Mouse (Mus musculus) kidney, postnatal 0 days (tissue): ENCODE measurements at regions not wholly inside any gene's neighbourhood (a gene's known extent, or its start where the extent isn't known, plus 50 kb on each side); places are given as distances from the start of the nearest gene placed in this dataset.

ENCODE experiments used
- ATAC-seq: fragments of 200-750 bp; cut with Nextera tagmentation; replicated peaks from 2 replicates; pipeline ENCODE4 v1.8.0; 2017; ENCODE audit warnings: low read depth, moderate number of reproducible peaks, moderate TSS enrichment, moderate library complexity; ENCODE audit not compliant: low FRiP score
- DNase-seq: peaks from one replicate; pipeline ENCODE4 v3.0.0-alpha.2; 2016; ENCODE audit warnings: low spot score
- H3K27ac ChIP-seq: fragments of 300-500 bp; sonication (generic); 2 replicates; pipeline ENCODE4 v1.5.1; 2014; ENCODE audit warnings: mild to moderate bottlenecking
- H3K27me3 ChIP-seq: fragments of 300-500 bp; sonication (generic); 2 replicates; pipeline ENCODE4 v1.6.1; 2014; ENCODE audit warnings: low read length, mixed read lengths; ENCODE audit not compliant: insufficient read depth
- H3K36me3 ChIP-seq: fragments of 300-500 bp; sonication (generic); 2 replicates; pipeline ENCODE4 v1.6.1; 2014; ENCODE audit warnings: low read length, mixed read lengths; ENCODE audit not compliant: insufficient read depth
- H3K4me1 ChIP-seq: fragments of 300-500 bp; sonication (generic); replicated peaks from 2 replicates; pipeline ENCODE4 v1.6.1; 2014; ENCODE audit warnings: antibody characterized with exemption, low read length, mixed read lengths; ENCODE audit not compliant: insufficient read depth
- H3K4me2 ChIP-seq: fragments of 300-500 bp; sonication (generic); 2 replicates; pipeline ENCODE4 v1.6.1; 2014; ENCODE audit warnings: mild to moderate bottlenecking, low read length, moderate library complexity, mixed read lengths
- H3K4me3 ChIP-seq: fragments of 300-500 bp; sonication (generic); replicated peaks from 2 replicates; pipeline ENCODE4 v1.5.1; 2014; ENCODE audit warnings: low read depth, low read length
- H3K9ac ChIP-seq: fragments of 300-500 bp; sonication (generic); 2 replicates; pipeline ENCODE4 v1.6.1; 2014; ENCODE audit warnings: low read depth, low read length
- H3K9me3 ChIP-seq: fragments of 300-500 bp; sonication (generic); replicated peaks from 2 replicates; pipeline ENCODE4 v1.6.1; 2016; ENCODE audit warnings: low read length, inconsistent platforms, mixed read lengths
- CTCF ChIP-seq: IDR thresholded peaks from 2 replicates; pipeline ENCODE4 v1.5.1; 2016; ENCODE audit warnings: antibody characterized with exemption, low read depth, mild to moderate bottlenecking, moderate library complexity
- WGBS: fragments of 180-500 bp; shearing (Covaris S2); extraction: QIAGEN DNeasy Blood & Tissue Kit; methylation state at CpG from one replicate; pipeline ENCODE4 v1.1.7; 2014; 5-methylcytosine and 5-hydroxymethylcytosine counted together

- H3K27me3 ChIP-seq, result no peaks in the 10 kb centered on the region
- no peak for ATAC-seq
- H3K36me3 ChIP-seq, result no peaks in the 10 kb centered on the region
- H3K27ac ChIP-seq, result no peak overlapping the region
- no peak for DNase-seq
- no peak for TF ChIP-seq CTCF
- no peaks in the 10 kb centered on the region for H3K9me3 ChIP-seq
- WGBS, result 60% methylated on average over 2 of the region's 2 CpGs
- no peak overlapping the region for H3K4me2 ChIP-seq
- H3K9ac ChIP-seq, result no peak overlapping the region
- H3K4me3 ChIP-seq, result no peak overlapping the region
- H3K4me1 ChIP-seq, result no peaks in the 10 kb centered on the region
Observed at GRCm38 (mm10) chr6:25442096-25442495, 248.4 kb downstream of the Gpr37 start.

- DNase-seq (no peak), ATAC-seq (no peak)
- Histone ChIP-seq H3K9me3 (no peaks in the 10 kb centered on the region), H3K36me3 (no peaks in the 10 kb centered on the region), H3K27ac (no peak overlapping the region), H3K4me2 (no peak overlapping the region), H3K4me1 (no peaks in the 10 kb centered on the region), H3K27me3 (no peaks in the 10 kb centered on the region), H3K4me3 (no peak overlapping the region), H3K9ac (no peak overlapping the region)
- TF ChIP-seq CTCF, result no peak
- WGBS, result 61% methylated on average over 2 of the region's 2 CpGs
Observed at GRCm38 (mm10) chr6:25437875-25438274, 252.7 kb downstream of the Gpr37 start.

DNA sequence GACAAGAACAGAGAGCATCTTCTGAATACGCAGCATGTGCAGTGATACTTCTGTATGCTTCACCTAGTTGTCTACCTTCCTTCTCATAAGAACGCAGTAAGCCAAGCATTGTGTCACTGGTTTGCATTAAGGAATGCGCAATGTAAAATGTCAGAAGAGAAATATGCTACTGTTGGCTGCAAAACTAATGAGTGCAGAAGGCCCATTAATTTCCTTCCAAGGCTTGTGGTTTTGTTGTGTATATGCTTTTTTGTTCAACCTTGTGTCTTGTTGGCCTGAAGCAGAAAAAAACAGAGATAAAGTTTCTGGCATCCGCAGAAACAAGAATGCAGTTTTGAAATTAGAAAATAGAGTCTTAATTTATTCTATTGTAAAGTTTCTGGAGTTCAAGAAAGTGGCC is 261.5 kb downstream of the Gpr37 start:
- Histone ChIP-seq H3K4me2 (no peak overlapping the region), H3K27ac (no peak overlapping the region), H3K4me3 (no peak overlapping the region), H3K36me3 (no peaks in the 10 kb centered on the region), H3K4me1 (no peaks in the 10 kb centered on the region), H3K27me3 (no peaks in the 10 kb centered on the region), H3K9me3 (no peaks in the 10 kb centered on the region), H3K9ac (no peak overlapping the region)
- DNase-seq (peak; percentile 24), ATAC-seq (no peak)
- no peak for TF ChIP-seq CTCF
- WGBS, result 80% methylated on average over 4 of the region's 4 CpGs

DNA sequence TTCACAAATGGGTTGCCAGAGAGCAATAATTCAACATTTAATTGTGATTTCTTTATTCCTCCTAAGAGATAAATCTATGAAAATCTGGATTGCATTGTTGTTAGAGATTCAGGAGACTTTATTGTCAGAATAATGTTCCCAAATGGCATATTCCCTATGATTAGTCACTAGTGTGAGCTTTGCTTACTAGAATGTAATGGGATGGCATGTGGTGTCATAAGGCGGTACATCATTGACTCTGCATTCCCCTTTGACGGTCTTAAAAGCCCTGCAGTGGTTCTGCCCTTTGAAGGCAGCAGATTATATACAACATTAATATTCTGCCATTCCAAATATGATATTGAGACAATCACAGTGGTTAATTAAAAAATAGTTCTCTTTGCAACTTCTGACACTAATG is 271.7 kb downstream of the Gpr37 start:
- no peak overlapping the region for H3K9ac ChIP-seq
- H3K9me3 ChIP-seq, result no peaks in the 10 kb centered on the region
- H3K36me3 ChIP-seq, result no peaks in the 10 kb centered on the region
- TF ChIP-seq CTCF, result no peak
- no peak for ATAC-seq
- H3K27me3 ChIP-seq, result no peaks in the 10 kb centered on the region
- no peak overlapping the region for H3K27ac ChIP-seq
- DNase-seq, result no peak
- no peak overlapping the region for H3K4me3 ChIP-seq
- no peak overlapping the region for H3K4me2 ChIP-seq
- no peaks in the 10 kb centered on the region for H3K4me1 ChIP-seq
- 87% methylated on average over 2 of the region's 2 CpGs for WGBS

- Histone ChIP-seq H3K36me3 (no peaks in the 10 kb centered on the region), H3K4me3 (no peak overlapping the region), H3K9me3 (no peaks in the 10 kb centered on the region), H3K4me1 (no peaks in the 10 kb centered on the region), H3K9ac (no peak overlapping the region), H3K4me2 (no peak overlapping the region), H3K27ac (no peak overlapping the region), H3K27me3 (no peaks in the 10 kb centered on the region)
- DNase-seq, result no peak
- no peak for ATAC-seq
- no peak for TF ChIP-seq CTCF
- 33% methylated on average over 4 of the region's 4 CpGs for WGBS
Observed at GRCm38 (mm10) chr6:25389841-25390240, 300.7 kb downstream of the Gpr37 start.
